Comparison of ENCODE assay signal across 14 mouse cellular contexts in the genomic region with DNA sequence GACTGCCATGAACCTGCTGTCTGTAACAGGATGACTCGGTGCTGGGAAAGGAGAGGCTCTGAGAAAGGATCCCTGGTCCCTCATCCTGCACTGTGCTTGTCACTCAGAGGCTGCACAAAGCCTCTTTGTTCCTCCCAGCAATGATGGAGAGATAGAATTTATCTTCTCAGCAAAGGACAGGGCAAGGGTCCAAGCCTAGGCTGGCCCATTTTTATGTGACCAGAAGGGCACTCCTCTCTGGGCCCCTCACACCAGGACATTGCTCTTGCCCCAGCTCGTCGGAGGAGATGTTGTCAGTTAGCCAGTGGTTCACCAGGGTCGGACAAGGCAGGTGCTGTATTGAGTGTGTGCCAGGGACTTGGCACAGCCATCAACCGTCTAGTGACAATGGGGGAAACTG. TPM values are rescaled to one million over a fixed set of nuclear protein-coding genes. Genes with fewer than 3 reads are reported as not detected.
DNase-seq lines count a peak whose midpoint lies in the region; ATAC-seq and TF ChIP-seq lines count a peak whose summit lies in the region.
"Had no signal": no experiment of that assay in that cellular context is flagged by ENCODE, and none has a peak within 500 bp of the region (broad histone marks: within the 10 kb centered on the region; RNA-seq: fewer than 3 reads in every experiment).

No protein-coding gene starts in this region.

- H3K4me2 ChIP-seq in embryonic facial prominence, embryonic 11.5 days (ENCODE audit: low read depth, low read length): no peak overlapping the region
- H3K4me2 ChIP-seq in hindbrain, embryonic 13.5 days: no peak overlapping the region
- no peak overlapping the region for H3K4me2 ChIP-seq in midbrain, embryonic 15.5 days

- H3K36me3 ChIP-seq in embryonic facial prominence, embryonic 11.5 days (replicated peaks; ENCODE audit: control insufficient read depth, insufficient read depth, low read depth, low read length): no peaks in the 10 kb centered on the region
- no peaks in the 10 kb centered on the region for H3K36me3 ChIP-seq in hindbrain, embryonic 13.5 days
- H3K36me3 ChIP-seq in midbrain, embryonic 15.5 days (replicated peaks): no peaks in the 10 kb centered on the region

- no peaks in the 10 kb centered on the region; the same call in 1 of the 2 replicates for H3K4me1 ChIP-seq in embryonic facial prominence, embryonic 11.5 days (ENCODE audit: control insufficient read depth, insufficient read depth, low read length)
- H3K4me1 ChIP-seq in hindbrain, embryonic 13.5 days (replicated peaks): peaks cover 53% of the 10 kb centered on the region
- peaks cover 8% of the 10 kb centered on the region; the same call in 1 of the 2 replicates for H3K4me1 ChIP-seq in midbrain, embryonic 15.5 days

- H3K27me3 ChIP-seq in embryonic facial prominence, embryonic 11.5 days (ENCODE audit: control insufficient read depth, insufficient read depth, low read length): no peaks in the 10 kb centered on the region
- H3K27me3 ChIP-seq in hindbrain, embryonic 13.5 days: no peaks in the 10 kb centered on the region
- no peaks in the 10 kb centered on the region for H3K27me3 ChIP-seq in midbrain, embryonic 15.5 days (replicated peaks)

- WGBS in embryonic facial prominence, embryonic 11.5 days: 29% methylated on average over 5 of the region's 5 CpGs
- 9% methylated on average over 5 of the region's 5 CpGs for WGBS in hindbrain, embryonic 13.5 days
- 11% methylated on average over 5 of the region's 5 CpGs for WGBS in midbrain, embryonic 15.5 days

- ATAC-seq in embryonic facial prominence, embryonic 11.5 days (replicated peaks; ENCODE audit: insufficient number of reproducible peaks, low FRiP score, low TSS enrichment, low read depth): no peak
- peak; percentile 53 for ATAC-seq in hindbrain, embryonic 13.5 days (ENCODE audit: low FRiP score)
- ATAC-seq in midbrain, embryonic 15.5 days (replicated peaks): 0 out of 2 replicates have a peak, but pooled peaks have one; percentile 47
- ATAC-seq: lung, postnatal 0 days had no signal

- peak; percentile 90 for DNase-seq in Muller cell, postnatal 12 days (ENCODE audit: inconsistent ontology term)
- DNase-seq in embryonic facial prominence, embryonic 11.5 days (ENCODE audit: low spot score): no peak
- no peak for DNase-seq in lung, postnatal 10 days
- DNase-seq in frontal cortex, postnatal 14 days (ENCODE audit: low spot score in 2 of 2): no peak
- no peak for DNase-seq in left cerebral cortex, adult 2 months (ENCODE audit: extremely low spot score in 1 of 2, low spot score in 2 of 2)
- DNase-seq: adrenal gland, postnatal 14 days; kidney, postnatal 14 days; thymus, postnatal 4 days had no signal

- H3K4me3 ChIP-seq in embryonic facial prominence, embryonic 11.5 days (ENCODE audit: low read depth, low read length): no peak overlapping the region
- H3K4me3 ChIP-seq in hindbrain, embryonic 13.5 days: no peak overlapping the region
- no peak overlapping the region for H3K4me3 ChIP-seq in midbrain, embryonic 15.5 days
- no peak overlapping the region for H3K4me3 ChIP-seq in left cerebral cortex, adult 2 months

- H3K27ac ChIP-seq in embryonic facial prominence, embryonic 11.5 days (replicated peaks; ENCODE audit: low read depth, low read length): no peak overlapping the region; the same call in 1 of the 2 replicates
- peak overlapping the region; percentile 85 for H3K27ac ChIP-seq in hindbrain, embryonic 13.5 days
- peak overlapping the region; percentile 73 for H3K27ac ChIP-seq in midbrain, embryonic 15.5 days
- no peak overlapping the region for H3K27ac ChIP-seq in left cerebral cortex, adult 2 months

- no peaks in the 10 kb centered on the region for H3K9me3 ChIP-seq in embryonic facial prominence, embryonic 11.5 days (replicated peaks; ENCODE audit: control insufficient read depth, low read length)
- H3K9me3 ChIP-seq in hindbrain, embryonic 13.5 days: no peaks in the 10 kb centered on the region
- H3K9me3 ChIP-seq in midbrain, embryonic 15.5 days: no peaks in the 10 kb centered on the region

- no peak for TF ChIP-seq CTCF in left cerebral cortex, adult 2 months (IDR thresholded peaks at IDR 0.05)

- peak overlapping the region; percentile 13; the same call in 1 of the 2 replicates for H3K9ac ChIP-seq in embryonic facial prominence, embryonic 11.5 days (replicated peaks; ENCODE audit: low read length)
- no peak overlapping the region; the same call in 1 of the 2 replicates for H3K9ac ChIP-seq in hindbrain, embryonic 13.5 days
- H3K9ac ChIP-seq in midbrain, embryonic 15.5 days: no peak overlapping the region

- intact Hi-C loops in left cerebral cortex, adult 2 months (cut with DNase I): no loop called here

RNA-seq across cellular contexts. Expression of a gene that starts 16.8 kb away (rescaled TPM):
- 17.2 and 17.7 TPM in 2 replicates for polyA plus RNA-seq in embryonic facial prominence, embryonic 11.5 days (2014; fragmentation: Nextera tagmentation; extraction: Ambion mirVana)
- 17.5 and 19.2 TPM in 2 replicates for polyA plus RNA-seq in hindbrain, embryonic 13.5 days (2015; fragmentation: Nextera tagmentation; extraction: Ambion mirVana)
- 15.6 and 17.6 TPM in 2 replicates for polyA plus RNA-seq in midbrain, embryonic 15.5 days (2015; fragmentation: Nextera tagmentation; extraction: Ambion mirVana)
- 10 to 100 TPM; 23.8 to 23.9 TPM for total RNA-seq in left cerebral cortex, adult 2 months (2021)

RNA-seq across cellular contexts. Expression of a gene that starts 46.6 kb away (rescaled TPM):
- 54.3 and 74.6 TPM in 2 replicates for polyA plus RNA-seq in embryonic facial prominence, embryonic 11.5 days (2014; fragmentation: Nextera tagmentation; extraction: Ambion mirVana)
- 72.2 and 78.9 TPM in 2 replicates for polyA plus RNA-seq in hindbrain, embryonic 13.5 days (2015; fragmentation: Nextera tagmentation; extraction: Ambion mirVana)
- polyA plus RNA-seq in midbrain, embryonic 15.5 days (2015; fragmentation: Nextera tagmentation; extraction: Ambion mirVana): 71.8 and 75.7 TPM in 2 replicates
- total RNA-seq in left cerebral cortex, adult 2 months (2021): 10 to 100 TPM; 62.4 to 67.4 TPM

RNA-seq across cellular contexts. Expression of a gene that starts 53.2 kb away (rescaled TPM):
- not detected in 2 replicates for polyA plus RNA-seq in embryonic facial prominence, embryonic 11.5 days (2014; fragmentation: Nextera tagmentation; extraction: Ambion mirVana)
- not detected in 2 replicates for polyA plus RNA-seq in hindbrain, embryonic 13.5 days (2015; fragmentation: Nextera tagmentation; extraction: Ambion mirVana)
- not detected in 2 replicates for polyA plus RNA-seq in midbrain, embryonic 15.5 days (2015; fragmentation: Nextera tagmentation; extraction: Ambion mirVana)
- not detected for total RNA-seq in left cerebral cortex, adult 2 months (2021)
- total RNA-seq: adrenal gland, postnatal 14 days had no signal
- polyA plus RNA-seq: frontal cortex, adult 2 months; heart, postnatal 0 days; limb, embryonic 11.5 days; lung, postnatal 0 days had no signal

Comparison
In these comparisons a context has a peak if more than half of its experiments do, and no peak if none do; other contexts are left out.
1. H3K27ac ChIP-seq: peak in hindbrain, embryonic 13.5 days (single experiment) and midbrain, embryonic 15.5 days (single experiment); none in embryonic facial prominence, embryonic 11.5 days (single experiment) and left cerebral cortex, adult 2 months (single experiment).